In the genomic region with DNA sequence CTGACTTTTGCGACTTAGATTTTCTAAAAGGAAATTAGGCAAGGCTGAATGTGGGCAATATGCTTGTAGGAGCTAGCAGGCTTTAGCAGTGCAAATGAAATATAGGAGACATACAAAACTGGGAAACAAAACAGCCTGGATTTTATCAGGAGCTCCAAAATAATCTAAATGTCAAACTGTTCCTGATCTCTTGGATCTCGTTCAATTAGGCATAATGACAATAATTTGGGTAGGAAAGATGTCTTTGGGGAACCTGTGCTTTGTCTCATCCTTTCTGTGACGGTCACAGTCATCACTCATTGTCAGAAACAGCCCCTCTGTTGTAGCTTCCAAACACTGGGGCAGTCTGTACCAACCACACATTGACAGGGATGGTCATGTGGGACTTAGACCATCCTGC, we compare ENCODE assay signal across 15 mouse cellular contexts.
"Had no signal": no experiment of that assay in that cellular context is flagged by ENCODE, and none has a peak within 500 bp of the region (broad histone marks: within the 10 kb centered on the region; RNA-seq: fewer than 3 reads in every experiment).

No protein-coding gene starts in this region.

- DNase-seq: retina, postnatal 1 day; right cerebral cortex, adult 18-20 months; right cerebral cortex, postnatal 14 days; right cerebral cortex, postnatal 25 days; right cerebral cortex, postnatal 4 days; spleen, adult 18-20 months; thymus, adult 18-20 months; thymus, adult 2 months; thymus, postnatal 14 days; thymus, postnatal 25 days; thymus, postnatal 36 days; thymus, postnatal 4 days had no signal

- H3K27ac ChIP-seq: neural tube, embryonic 15.5 days; stomach, embryonic 15.5 days; stomach, postnatal 0 days had no signal

- H3K27me3 ChIP-seq: neural tube, embryonic 15.5 days; stomach, embryonic 15.5 days had no signal

- H3K4me1 ChIP-seq: neural tube, embryonic 15.5 days; stomach, embryonic 15.5 days had no signal

- H3K4me3 ChIP-seq: neural tube, embryonic 15.5 days; stomach, embryonic 15.5 days had no signal
